Comparison of ENCODE assay signal across 14 mouse cellular contexts in genomic region chr8:50917540-50917939, GRCm38 (mm10).
DNase-seq lines count a peak whose midpoint lies in the region; ATAC-seq and TF ChIP-seq lines count a peak whose summit lies in the region.
"Had no signal": no experiment of that assay in that cellular context is flagged by ENCODE, and none has a peak within 500 bp of the region (broad histone marks: within the 10 kb centered on the region; RNA-seq: fewer than 3 reads in every experiment).

No protein-coding gene starts in this region.

- WGBS in kidney, postnatal 0 days: 26% methylated on average over 5 of the region's 5 CpGs
- WGBS in hindbrain, embryonic 13.5 days: 20% methylated on average over 5 of the region's 5 CpGs
- WGBS in neural tube, embryonic 12.5 days: 24% methylated on average over 5 of the region's 5 CpGs

- TF ChIP-seq POLR2A in brain, embryonic 14.5 days (IDR thresholded peaks at IDR 0.05; ENCODE audit: borderline replicate concordance, extremely low read depth, insufficient read depth, insufficient read length, poor library complexity, severe bottlenecking): no peak

- peaks cover 13% of the 10 kb centered on the region for H3K27me3 ChIP-seq in kidney, postnatal 0 days (ENCODE audit: insufficient read depth, low read length)
- H3K27me3 ChIP-seq in hindbrain, embryonic 13.5 days: 0 out of 2 replicates have a peak, but pooled peaks cover 7% of the 10 kb centered on the region
- H3K27me3 ChIP-seq in neural tube, embryonic 12.5 days (replicated peaks): 0 out of 2 replicates have a peak, but pooled peaks cover 12% of the 10 kb centered on the region

- H3K4me2 ChIP-seq in kidney, postnatal 0 days (ENCODE audit: low read length): no peak overlapping the region
- peak overlapping the region; percentile 97 for H3K4me2 ChIP-seq in hindbrain, embryonic 13.5 days
- H3K4me2 ChIP-seq in neural tube, embryonic 12.5 days (replicated peaks): peak overlapping the region; percentile 99; the same call in 1 of the 2 replicates

- H3K9me3 ChIP-seq in kidney, postnatal 0 days (replicated peaks; ENCODE audit: low read length): no peaks in the 10 kb centered on the region
- H3K9me3 ChIP-seq in hindbrain, embryonic 13.5 days: no peaks in the 10 kb centered on the region
- H3K9me3 ChIP-seq in neural tube, embryonic 12.5 days: no peaks in the 10 kb centered on the region
- H3K9me3 ChIP-seq: limb, embryonic 15.5 days had no signal

- no peak overlapping the region for H3K4me3 ChIP-seq in kidney, postnatal 0 days (replicated peaks; ENCODE audit: low read depth, low read length)
- H3K4me3 ChIP-seq in hindbrain, embryonic 13.5 days: peak overlapping the region; percentile 78
- H3K4me3 ChIP-seq in neural tube, embryonic 12.5 days: no peak overlapping the region
- H3K4me3 ChIP-seq: erythroblast, embryonic 14.5 days; gastrocnemius, adult 2 months had no signal

- no peak for ATAC-seq in kidney, postnatal 0 days (replicated peaks; ENCODE audit: low FRiP score, low read depth)
- ATAC-seq in hindbrain, embryonic 13.5 days (ENCODE audit: low FRiP score): no peak
- no peak for ATAC-seq in neural tube, embryonic 12.5 days (ENCODE audit: low FRiP score, low read depth)
- ATAC-seq: Patski had no signal

- DNase-seq in kidney, postnatal 0 days (ENCODE audit: low spot score): no peak
- DNase-seq in kidney, adult 8-10 months: no peak
- peak; percentile 58 for DNase-seq in brain, embryonic 14.5 days (ENCODE audit: low read depth)
- DNase-seq in adrenal gland, adult 2 months: no peak
- DNase-seq in T-cell, adult 2 months (ENCODE audit: low spot score): no peak
- no peak for DNase-seq in adrenal gland, postnatal 25 days
- DNase-seq: gastrocnemius, adult 2 months; layer of hippocampus, postnatal 36 days; right cerebral cortex, postnatal 4 days had no signal

- peak; percentile 25; the same call in 1 of the 2 replicates for TF ChIP-seq CTCF in kidney, postnatal 0 days (IDR thresholded peaks at IDR 0.05; ENCODE audit: low read depth)
- peak; percentile 43; the same call in 1 of the 2 replicates for TF ChIP-seq CTCF in brain, embryonic 14.5 days (IDR thresholded peaks at IDR 0.05; ENCODE audit: borderline replicate concordance, extremely low read depth, insufficient read depth, insufficient read length)

- H3K36me3 ChIP-seq in kidney, postnatal 0 days (ENCODE audit: insufficient read depth, low read length): no peaks in the 10 kb centered on the region
- H3K36me3 ChIP-seq in hindbrain, embryonic 13.5 days: no peaks in the 10 kb centered on the region
- no peaks in the 10 kb centered on the region for H3K36me3 ChIP-seq in neural tube, embryonic 12.5 days
- H3K36me3 ChIP-seq: limb, embryonic 15.5 days had no signal

- H3K9ac ChIP-seq in kidney, postnatal 0 days (ENCODE audit: low read depth, low read length): no peak overlapping the region
- H3K9ac ChIP-seq in hindbrain, embryonic 13.5 days: no peak overlapping the region
- H3K9ac ChIP-seq in neural tube, embryonic 12.5 days: no peak overlapping the region
- H3K9ac ChIP-seq: limb, embryonic 15.5 days had no signal

- H3K4me1 ChIP-seq in kidney, postnatal 0 days (replicated peaks; ENCODE audit: insufficient read depth, low read length): peaks cover 3% of the 10 kb centered on the region; the same call in 1 of the 2 replicates
- H3K4me1 ChIP-seq in hindbrain, embryonic 13.5 days (replicated peaks): peaks cover 14% of the 10 kb centered on the region; the same call in 1 of the 2 replicates
- peaks cover 12% of the 10 kb centered on the region for H3K4me1 ChIP-seq in neural tube, embryonic 12.5 days

- H3K27ac ChIP-seq in kidney, postnatal 0 days: no peak overlapping the region
- H3K27ac ChIP-seq in hindbrain, embryonic 13.5 days: no peak overlapping the region
- no peak overlapping the region for H3K27ac ChIP-seq in neural tube, embryonic 12.5 days
- H3K27ac ChIP-seq: gastrocnemius, adult 2 months; limb, embryonic 15.5 days had no signal
